Mouse (Mus musculus) midbrain, postnatal 0 days (tissue): ENCODE data around the gene Myl3. TPM values are rescaled to one million over a fixed set of nuclear protein-coding genes. Genes with fewer than 3 reads are reported as not detected.

Experiments
- ATAC-seq: fragments of 200-750 bp; cut with Nextera tagmentation; 2 replicates; pipeline ENCODE4 v1.8.0; 2017; ENCODE audit warnings: moderate number of reproducible peaks, mild to moderate bottlenecking, moderate TSS enrichment, moderate library complexity; ENCODE audit not compliant: low FRiP score
- DNase-seq: peaks from one replicate; pipeline ENCODE4 v3.0.0-alpha.2; 2015; ENCODE audit warnings: low spot score
- H3K27ac ChIP-seq: fragments of 300-500 bp; sonication (generic); 2 replicates; pipeline ENCODE4 v1.5.1; 2014; ENCODE audit warnings: low read depth, mild to moderate bottlenecking, low read length, mixed read lengths
- H3K27me3 ChIP-seq: fragments of 300-500 bp; sonication (generic); 2 replicates; pipeline ENCODE4 v1.6.1; 2014; ENCODE audit warnings: low read length, control low read depth, mixed read lengths; ENCODE audit not compliant: insufficient read depth
- H3K36me3 ChIP-seq: fragments of 300-500 bp; sonication (generic); 2 replicates; pipeline ENCODE4 v1.6.1; 2014; ENCODE audit warnings: low read length, control low read depth, mixed read lengths; ENCODE audit not compliant: insufficient read depth
- H3K4me1 ChIP-seq: fragments of 300-500 bp; sonication (generic); 2 replicates; pipeline ENCODE4 v1.6.1; 2014; ENCODE audit warnings: mild to moderate bottlenecking, control low read depth, antibody characterized with exemption, low read length, mixed read lengths; ENCODE audit not compliant: insufficient read depth
- H3K4me2 ChIP-seq: fragments of 300-500 bp; sonication (generic); 2 replicates; pipeline ENCODE4 v1.6.1; 2014; ENCODE audit warnings: low read depth, mild to moderate bottlenecking, low read length, mixed read lengths; ENCODE audit not compliant: poor library complexity, severe bottlenecking
- H3K4me3 ChIP-seq: fragments of 300-500 bp; sonication (generic); 2 replicates; pipeline ENCODE4 v1.5.1; 2014; ENCODE audit warnings: low read depth, mild to moderate bottlenecking, low read length, moderate library complexity
- H3K9ac ChIP-seq: fragments of 300-500 bp; sonication (generic); replicated peaks from 2 replicates; pipeline ENCODE4 v1.6.1; 2014; ENCODE audit warnings: mild to moderate bottlenecking, low read length, moderate library complexity, mixed read lengths; ENCODE audit not compliant: poor library complexity, severe bottlenecking
- H3K9me3 ChIP-seq: fragments of 300-500 bp; sonication (generic); 2 replicates; pipeline ENCODE4 v1.6.1; 2016; ENCODE audit warnings: low read length, control low read depth
- CTCF ChIP-seq: IDR thresholded peaks from 2 replicates; pipeline ENCODE4 v1.5.1; 2016; ENCODE audit warnings: antibody characterized with exemption, mild to moderate bottlenecking
- whole genome bisulfite sequencing: fragments of 180-500 bp; shearing (Covaris S2); extraction: QIAGEN DNeasy Blood & Tissue Kit; methylation state at CpG from one replicate; pipeline ENCODE4 v1.1.7; 2014; 5-methylcytosine and 5-hydroxymethylcytosine counted together
- polyA plus RNA-seq: library from polyadenylated mRNA; unstranded; fragments of >200 nt; fragmentation: Nextera tagmentation; extraction: Ambion mirVana; gene quantifications from 2 replicates; pipeline ENCODE4 v1.2.1, GENCODE M21; 2015
- total RNA-seq: library from RNA; depleted of rRNA; stranded (reverse); fragments of >200 nt; gene quantifications from 2 replicates; pipeline ENCODE4 v1.2.3, GENCODE M21; 2014; rRNA removed

Myl3 gene
- total RNA-seq (0.66 TPM in 1 of 2 replicates, not detected in the other), polyA plus RNA-seq (0.29 TPM in 1 of 2 replicates, not detected in the other)

DNA sequence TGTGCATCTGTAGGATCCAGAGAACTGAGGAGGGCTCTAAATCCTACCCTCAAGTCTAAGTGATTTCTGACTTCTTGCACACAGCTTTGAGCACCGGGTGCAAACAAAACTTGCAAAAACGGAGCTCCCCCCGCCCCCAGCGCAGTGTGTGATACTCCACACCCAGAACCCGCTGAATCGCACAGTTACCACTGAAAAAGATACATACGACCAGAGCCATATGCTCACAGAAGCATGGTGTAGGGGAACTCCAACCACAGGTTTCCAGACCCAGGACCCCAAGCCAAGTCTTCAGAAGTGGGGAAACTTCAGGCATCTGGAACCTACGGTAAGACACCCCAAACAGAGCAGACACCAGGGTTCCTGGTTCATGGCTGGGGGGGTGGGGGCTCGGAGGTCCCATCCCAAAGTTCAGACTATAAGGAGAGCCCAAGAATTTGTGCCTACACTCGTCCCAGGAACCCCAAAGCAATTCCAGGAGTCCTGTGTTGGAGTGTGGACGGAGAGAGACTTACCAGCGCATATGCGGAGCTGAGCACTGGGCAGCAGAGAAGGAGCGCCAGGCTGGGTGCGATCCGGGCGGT lies at the start of gene Myl3:
Gene Myl3, plus strand, starts transcription at position 151 of the 584 bp plus-strand sequence.
- ATAC-seq: no peak
- H3K27me3 ChIP-seq: peaks cover 31% of the 10 kb centered on the region
- 2% methylated on average over 17 of the region's 17 CpGs for WGBS

DNA sequence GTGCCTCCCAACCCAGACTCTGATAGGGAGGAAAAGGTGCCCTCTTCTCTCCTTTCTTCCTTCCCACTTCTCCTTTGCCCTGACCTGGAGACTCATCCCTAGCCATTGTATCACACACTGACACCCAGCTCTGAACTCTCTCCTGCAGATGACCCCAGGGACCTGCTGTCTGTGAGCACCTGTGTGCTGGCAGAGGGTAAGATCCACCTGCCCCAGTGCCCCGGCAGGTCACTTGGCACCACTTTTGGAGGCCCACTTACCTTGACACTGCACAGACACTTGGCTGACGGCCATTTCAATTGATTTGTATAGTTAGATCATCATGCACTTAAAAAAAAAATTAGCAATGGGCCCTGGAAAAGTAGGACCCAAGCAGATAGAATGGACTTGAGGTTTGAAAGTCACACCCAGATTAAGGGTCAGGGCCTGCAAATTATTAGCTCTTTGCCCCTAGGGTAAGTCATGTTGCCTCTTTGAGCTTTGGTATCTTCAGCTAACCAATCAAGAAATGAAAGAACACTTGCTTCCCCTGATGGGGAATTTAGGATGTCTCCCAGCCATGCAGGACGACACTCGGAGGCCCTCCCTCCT lies 46.4 kb upstream of the Myl3 start:
- Histone ChIP-seq H3K4me2 (no peak overlapping the region), H3K4me3 (no peak overlapping the region), H3K4me1 (no peaks in the 10 kb centered on the region), H3K36me3 (peaks cover 20% of the 10 kb centered on the region; the same call in 1 of the 2 replicates), H3K27me3 (no peaks in the 10 kb centered on the region), H3K9me3 (no peaks in the 10 kb centered on the region), H3K9ac (no peak overlapping the region), H3K27ac (no peak overlapping the region)
- ATAC-seq: no peak
- DNase-seq: no peak
- no peak for TF ChIP-seq CTCF
- 91% methylated on average over 4 of the region's 4 CpGs for WGBS

More for the DNA sequence above, at the start of gene Myl3:
- no peak for TF ChIP-seq CTCF
- Histone ChIP-seq H3K9me3 (no peaks in the 10 kb centered on the region), H3K27ac (no peak within 1 kb of the TSS), H3K4me3 (peak within 1 kb of the TSS; percentile 62), H3K9ac (peak within 1 kb of the TSS; percentile 65), H3K36me3 (no peaks in the 10 kb centered on the region), H3K4me2 (peak within 1 kb of the TSS; percentile 95), H3K4me1 (no peaks in the 10 kb centered on the region)
- no peak for DNase-seq

DNA sequence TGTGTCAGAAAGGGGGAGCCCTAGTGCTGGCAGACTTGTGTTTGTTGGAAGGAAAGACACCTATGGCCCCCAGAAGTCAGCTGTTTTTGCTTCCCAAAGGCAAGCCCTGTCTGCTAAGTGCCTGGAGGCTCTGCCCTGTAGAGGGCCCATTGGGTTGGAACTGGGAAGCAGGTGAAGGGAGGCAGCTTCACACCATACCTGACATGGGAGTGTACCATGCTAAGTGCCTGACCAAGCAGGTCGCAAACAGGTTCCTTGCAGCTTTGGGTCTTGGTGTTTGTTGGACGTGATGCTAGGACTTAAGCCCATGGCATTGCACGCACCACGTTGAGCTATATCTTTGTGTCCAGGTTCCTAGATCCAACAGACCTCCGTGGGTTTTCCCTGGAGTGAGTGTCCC lies 45.2 kb upstream of the Myl3 start:
- Histone ChIP-seq H3K4me1 (no peaks in the 10 kb centered on the region), H3K9ac (no peak overlapping the region), H3K9me3 (no peaks in the 10 kb centered on the region), H3K27ac (no peak overlapping the region), H3K36me3 (peaks cover 23% of the 10 kb centered on the region; the same call in 1 of the 2 replicates), H3K27me3 (no peaks in the 10 kb centered on the region), H3K4me3 (no peak overlapping the region), H3K4me2 (no peak overlapping the region)
- 89% methylated on average over 5 of the region's 5 CpGs for WGBS
- no peak for DNase-seq
- TF ChIP-seq CTCF: no peak
- ATAC-seq: no peak

DNA sequence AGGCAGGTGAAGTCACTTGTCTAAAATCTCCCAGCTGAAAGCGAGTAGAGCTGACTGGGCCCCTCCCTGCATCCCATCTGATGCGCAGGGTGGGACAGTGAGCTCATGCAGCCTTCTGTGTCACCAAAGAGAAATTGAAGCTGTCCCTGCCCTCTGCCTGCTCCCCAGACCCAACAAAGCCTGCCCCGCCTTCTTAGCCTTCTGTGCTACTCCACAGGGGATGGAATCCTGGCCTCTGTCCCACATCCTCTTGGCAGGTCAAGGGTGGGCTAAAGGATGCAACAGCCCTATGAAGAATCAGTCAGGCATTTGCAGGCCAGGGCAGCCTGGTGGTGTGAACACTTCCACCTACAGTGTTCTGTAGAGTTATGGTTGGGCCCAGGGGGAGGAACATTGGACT lies 44.2 kb upstream of the Myl3 start:
- DNase-seq (no peak), ATAC-seq (no peak)
- no peak overlapping the region for H3K4me2 ChIP-seq
- H3K36me3 ChIP-seq: peaks cover 23% of the 10 kb centered on the region; the same call in 1 of the 2 replicates
- TF ChIP-seq CTCF: no peak
- no peaks in the 10 kb centered on the region for H3K9me3 ChIP-seq
- 74% methylated on average over 3 of the region's 3 CpGs for WGBS
- H3K9ac ChIP-seq: no peak overlapping the region
- no peaks in the 10 kb centered on the region for H3K4me1 ChIP-seq
- H3K4me3 ChIP-seq: no peak overlapping the region
- H3K27me3 ChIP-seq: no peaks in the 10 kb centered on the region
- H3K27ac ChIP-seq: no peak overlapping the region

DNA sequence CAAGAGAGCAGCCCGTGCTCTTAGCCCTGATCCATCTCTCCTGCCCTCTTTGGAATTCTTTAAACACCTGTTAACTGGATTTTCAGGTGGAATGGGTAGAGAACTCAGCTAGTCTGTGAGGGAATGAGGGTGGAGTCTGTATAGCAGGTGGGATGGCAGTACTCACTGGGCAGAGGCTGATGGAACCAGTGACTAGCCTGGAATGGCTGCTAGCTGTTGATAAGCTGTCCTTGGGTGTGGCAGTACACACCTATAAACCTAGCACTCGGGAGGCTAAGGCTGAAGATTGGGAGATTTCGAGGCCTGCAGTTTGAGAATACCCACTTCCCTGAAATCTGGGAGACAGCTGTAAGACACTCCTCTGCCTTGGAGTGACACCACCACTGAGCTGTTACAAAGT lies 42.1 kb upstream of the Myl3 start:
- 89% methylated on average over 3 of the region's 3 CpGs for WGBS
- DNase-seq: no peak
- ATAC-seq: no peak

More for the DNA sequence above, 42.1 kb upstream of the Myl3 start:
- TF ChIP-seq CTCF: no peak
- H3K36me3 ChIP-seq: peaks cover 17% of the 10 kb centered on the region; the same call in 1 of the 2 replicates
- H3K27me3 ChIP-seq: no peaks in the 10 kb centered on the region
- H3K4me2 ChIP-seq: no peak overlapping the region
- H3K4me3 ChIP-seq: no peak overlapping the region
- no peaks in the 10 kb centered on the region for H3K9me3 ChIP-seq
- H3K4me1 ChIP-seq: no peaks in the 10 kb centered on the region
- H3K27ac ChIP-seq: no peak overlapping the region
- H3K9ac ChIP-seq: no peak overlapping the region
